Mouse (Mus musculus) ES-E14 (cell line): Measurements from ENCODE around the gene Pigv.

Source experiments
- CHD2 ChIP-seq: IDR thresholded peaks from 2 replicates; pipeline ENCODE4 v1.6.1; 2014; ENCODE audit warnings: mild to moderate bottlenecking, low read depth, low read length, inconsistent platforms
- HCFC1 ChIP-seq: IDR thresholded peaks from 2 replicates; pipeline ENCODE4 v1.6.1; 2012; ENCODE audit warnings: low read length, inconsistent platforms, borderline replicate concordance; ENCODE audit not compliant: insufficient read depth
- MAFK ChIP-seq: IDR thresholded peaks from 2 replicates; pipeline ENCODE4 v1.6.1; 2014; ENCODE audit warnings: mild to moderate bottlenecking, low read depth, low read length, inconsistent platforms; ENCODE audit not compliant: insufficient read depth
- ZC3H11A ChIP-seq: IDR thresholded peaks from 2 replicates; pipeline ENCODE4 v1.6.1; 2012; ENCODE audit warnings: low read depth, mild to moderate bottlenecking, inconsistent platforms, low read length, borderline replicate concordance
- ZNF384 ChIP-seq: IDR thresholded peaks from 2 replicates; pipeline ENCODE4 v1.6.1; 2012; ENCODE audit warnings: low read depth, low read length, inconsistent platforms

- TF ChIP-seq MAFK (no peak), HCFC1 (no peak), ZNF384 (no peak), CHD2 (no peak), ZC3H11A (no peak)
Measured at GRCm38 (mm10) chr4:133676189-133676588, 3.7 kb upstream of the Pigv start.
